Mouse (Mus musculus) Muller cell, postnatal 12 days (primary cell): Measurements from ENCODE around the gene Speer4d.
"Not testable (repeated sequence)": the region's sequence is repeated elsewhere in the genome, so short reads cannot be mapped to it uniquely, and the experiment has no call there.

Experiments
- DNase-seq: peaks from one replicate; pipeline ENCODE4 v3.0.0-alpha.2; 2015; ENCODE audit errors: inconsistent ontology term

The Speer4d gene

DNA sequence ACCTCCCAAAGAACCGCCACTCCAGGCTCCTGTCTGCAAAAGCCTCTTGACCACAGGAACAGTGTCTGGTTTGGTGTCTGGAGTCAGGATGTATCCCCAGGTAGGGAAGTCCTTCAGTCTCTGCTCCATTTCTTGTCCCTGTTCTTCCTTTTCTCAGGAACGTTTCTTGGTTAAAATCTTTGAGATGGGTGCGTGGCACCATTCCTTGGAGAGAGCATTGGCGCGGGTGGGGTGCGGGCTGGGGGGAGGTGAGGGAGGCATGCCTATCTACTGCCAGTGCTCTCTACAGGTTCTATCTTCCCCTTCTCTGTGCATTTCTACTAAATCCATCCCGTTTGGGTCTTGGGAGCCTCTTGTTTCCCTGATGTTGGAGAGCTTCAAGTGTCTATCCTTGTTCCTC, 45.0 kb downstream of the Speer4d start:
- DNase-seq: not testable (repeated sequence)

DNA sequence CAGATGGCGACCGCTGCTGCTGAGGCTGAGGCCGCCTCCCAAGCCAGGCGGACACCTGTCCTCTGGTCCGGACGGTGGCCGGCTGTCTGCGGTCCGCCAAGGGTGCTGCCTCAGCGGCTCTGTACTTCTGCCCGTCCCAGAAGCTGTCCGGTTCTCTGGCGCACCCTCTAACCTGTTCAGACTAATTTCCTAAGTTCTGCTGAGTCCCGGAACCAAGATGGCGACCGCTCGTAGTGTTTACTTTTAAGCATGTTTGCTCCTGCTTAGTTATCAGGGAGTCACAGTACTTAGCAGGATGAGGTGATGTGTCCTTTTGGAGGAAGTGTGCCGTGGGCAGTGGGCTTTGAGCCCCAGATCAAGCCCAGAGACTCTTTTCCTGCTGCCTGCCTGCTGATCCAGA, 51.9 kb downstream of the Speer4d start:
- DNase-seq: not testable (repeated sequence)
